Mouse (Mus musculus) forebrain, embryonic 15.5 days (tissue): ENCODE measurements around the gene Glrx2. TPM values are rescaled to one million over a fixed set of nuclear protein-coding genes. Genes with fewer than 3 reads are reported as not detected.

Experiments
- ATAC-seq: fragments of 200-750 bp; cut with Nextera tagmentation; replicated peaks from 2 replicates; pipeline ENCODE4 v1.8.0; 2017; ENCODE audit warnings: mild to moderate bottlenecking, moderate TSS enrichment, moderate library complexity
- H3K27ac ChIP-seq: fragments of 300-500 bp; sonication (generic); replicated peaks from 2 replicates; pipeline ENCODE4 v1.5.1; 2015; ENCODE audit warnings: mild to moderate bottlenecking, inconsistent platforms
- H3K27me3 ChIP-seq: fragments of 300-500 bp; sonication (generic); 2 replicates; pipeline ENCODE4 v1.6.1; 2015; ENCODE audit warnings: inconsistent platforms
- H3K36me3 ChIP-seq: fragments of 300-500 bp; sonication (generic); 2 replicates; pipeline ENCODE4 v1.6.1; 2015; ENCODE audit warnings: mild to moderate bottlenecking, inconsistent platforms
- H3K4me1 ChIP-seq: fragments of 300-500 bp; sonication (generic); 2 replicates; pipeline ENCODE4 v1.6.1; 2015; ENCODE audit warnings: inconsistent platforms
- H3K4me2 ChIP-seq: fragments of 300-500 bp; sonication (generic); replicated peaks from 2 replicates; pipeline ENCODE4 v1.6.1; 2015; ENCODE audit warnings: mild to moderate bottlenecking, inconsistent platforms
- H3K4me3 ChIP-seq: fragments of 300-500 bp; sonication (generic); 2 replicates; pipeline ENCODE4 v1.5.1; 2015; ENCODE audit warnings: mild to moderate bottlenecking, inconsistent platforms
- H3K9ac ChIP-seq: fragments of 300-500 bp; sonication (generic); replicated peaks from 2 replicates; pipeline ENCODE4 v1.6.1; 2015; ENCODE audit warnings: mild to moderate bottlenecking, inconsistent platforms
- H3K9me3 ChIP-seq: fragments of 300-500 bp; sonication (generic); 2 replicates; pipeline ENCODE4 v1.6.1; 2016; ENCODE audit warnings: inconsistent platforms
- WGBS: fragments of 180-500 bp; shearing (Covaris S2); methylation state at CpG from one replicate; pipeline ENCODE4 v1.1.7; 2015; ENCODE audit warnings: mixed read lengths; 5-methylcytosine and 5-hydroxymethylcytosine counted together
- polyA plus RNA-seq: library from polyadenylated mRNA; unstranded; fragments of >200 nt; fragmentation: Nextera tagmentation; extraction: Ambion mirVana; gene quantifications from 2 replicates; pipeline ENCODE4 v1.2.1, GENCODE M21; 2015

Gene Glrx2
- polyA plus RNA-seq, 1 experiment from 2014 or later = 177 TPM

DNA sequence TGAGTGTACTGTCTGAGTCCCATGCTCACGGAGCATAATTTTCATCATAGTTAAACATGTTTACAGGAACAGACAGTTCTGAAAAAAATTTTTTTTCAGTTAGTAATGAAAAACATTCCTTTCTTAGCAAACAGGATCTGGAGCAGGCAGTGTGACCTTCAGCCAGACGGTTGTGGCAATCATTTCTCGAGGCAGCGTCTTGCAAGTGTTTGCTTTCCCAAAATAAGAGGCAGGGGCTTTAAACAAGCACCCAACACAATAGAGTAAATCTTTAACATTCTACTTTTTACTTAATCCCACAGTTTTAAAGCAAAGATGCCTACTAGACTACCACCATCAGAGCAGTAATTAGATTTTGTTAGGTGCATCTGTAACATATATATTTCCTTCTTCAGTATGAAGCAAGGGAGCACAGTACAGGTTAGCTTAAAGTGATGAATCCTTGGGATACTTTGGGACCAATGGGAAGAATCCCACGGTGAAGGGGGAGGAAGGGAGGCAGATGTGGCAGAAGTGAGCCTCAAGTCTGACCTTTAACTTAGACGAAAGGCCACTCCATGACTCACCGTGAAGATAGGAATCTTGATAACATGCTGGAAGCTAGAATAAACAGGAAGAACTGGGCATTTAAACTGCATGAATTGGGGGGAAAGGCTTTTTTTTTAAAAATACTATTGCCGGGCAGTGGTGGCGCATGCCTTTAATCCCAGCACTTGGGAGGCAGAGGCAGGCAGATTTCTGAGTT lies 11.7 kb downstream of the Glrx2 start:
- Histone ChIP-seq H3K4me1 (no peaks in the 10 kb centered on the region), H3K9ac (no peak overlapping the region), H3K27ac (no peak overlapping the region), H3K27me3 (no peaks in the 10 kb centered on the region), H3K36me3 (no peaks in the 10 kb centered on the region), H3K4me2 (no peak overlapping the region), H3K4me3 (no peak overlapping the region), H3K9me3 (no peaks in the 10 kb centered on the region)
- no peak for ATAC-seq
- WGBS = 85% methylated on average over 9 of the region's 9 CpGs

DNA sequence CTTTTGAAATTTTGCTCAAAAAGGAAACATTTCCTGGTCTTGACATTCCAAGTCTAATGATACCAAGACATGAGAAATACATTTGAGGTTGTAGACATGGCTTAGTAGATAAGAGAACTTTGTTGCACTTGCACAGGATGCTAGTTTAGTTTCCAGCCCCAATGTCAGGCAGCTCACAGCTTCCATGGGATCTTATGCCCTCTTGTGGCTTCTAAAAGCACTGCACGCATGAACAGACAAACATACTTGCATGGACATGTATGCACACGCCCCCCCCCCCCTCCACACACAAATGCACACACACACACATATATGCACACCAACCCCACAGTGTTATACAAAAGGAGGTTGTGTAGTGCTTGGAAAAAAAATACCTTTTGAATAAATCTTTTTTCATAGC lies 14.8 kb downstream of the Glrx2 start:
- Histone ChIP-seq H3K4me2 (no peak overlapping the region), H3K27me3 (no peaks in the 10 kb centered on the region), H3K9ac (no peak overlapping the region), H3K36me3 (no peaks in the 10 kb centered on the region), H3K4me3 (no peak overlapping the region), H3K4me1 (no peaks in the 10 kb centered on the region), H3K9me3 (no peaks in the 10 kb centered on the region), H3K27ac (no peak overlapping the region)
- ATAC-seq = no peak
- 68% methylated on average over 2 of the region's 2 CpGs for WGBS

DNA sequence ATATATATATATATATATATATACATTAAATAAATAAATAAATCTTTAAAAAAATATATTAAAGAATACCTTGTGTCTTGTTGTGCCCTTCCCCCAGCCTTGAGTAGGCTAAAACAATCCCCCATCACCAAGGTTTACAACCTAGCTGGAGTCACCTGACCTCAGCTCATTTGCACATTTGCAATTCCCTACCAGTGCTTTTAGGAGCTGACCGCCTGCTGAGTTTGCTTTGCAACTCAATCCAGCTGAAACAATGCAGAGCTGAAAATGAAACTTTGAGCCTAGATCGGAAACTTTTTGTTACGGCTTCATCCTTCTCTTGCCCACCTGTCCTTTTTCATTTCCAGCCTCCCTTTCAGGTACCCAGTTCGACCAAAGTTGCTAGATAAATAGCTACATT lies 15.6 kb downstream of the Glrx2 start:
- Histone ChIP-seq H3K27ac (no peak overlapping the region), H3K9me3 (no peaks in the 10 kb centered on the region), H3K4me1 (no peaks in the 10 kb centered on the region), H3K27me3 (no peaks in the 10 kb centered on the region), H3K9ac (no peak overlapping the region), H3K4me2 (no peak overlapping the region), H3K36me3 (no peaks in the 10 kb centered on the region), H3K4me3 (no peak overlapping the region)
- ATAC-seq = no peak
- 36% methylated on average over 4 of the region's 4 CpGs for WGBS

DNA sequence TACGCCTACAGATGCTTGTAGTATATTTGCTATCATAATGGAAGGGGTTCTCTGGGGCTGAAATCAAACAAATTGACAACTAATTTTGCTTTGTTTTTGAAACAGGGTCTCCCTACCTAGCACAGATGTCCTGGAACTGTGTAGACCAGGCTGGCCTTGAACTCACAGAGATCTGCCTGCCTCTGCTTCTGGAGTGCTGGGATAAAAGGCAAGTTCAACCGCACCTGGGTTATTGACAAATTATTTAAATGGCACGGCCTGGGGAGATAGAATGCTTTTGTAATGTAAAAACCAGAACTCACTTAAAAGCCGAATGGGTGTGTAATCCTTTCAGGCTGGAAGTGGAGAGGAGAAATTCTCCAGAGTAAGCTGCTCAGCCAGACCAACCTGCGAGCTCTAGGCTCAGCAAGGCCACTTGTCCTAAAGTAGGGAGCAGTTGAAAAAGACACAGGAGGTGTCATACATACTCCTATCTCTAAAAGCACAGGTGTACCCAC lies 17.8 kb downstream of the Glrx2 start:
- ATAC-seq = no peak
- no peak overlapping the region for H3K4me2 ChIP-seq
- H3K36me3 ChIP-seq = no peaks in the 10 kb centered on the region
- H3K4me1 ChIP-seq = no peaks in the 10 kb centered on the region
- WGBS = 69% methylated on average over 5 of the region's 5 CpGs
- no peak overlapping the region for H3K27ac ChIP-seq
- H3K9me3 ChIP-seq = no peaks in the 10 kb centered on the region
- no peak overlapping the region for H3K9ac ChIP-seq
- no peaks in the 10 kb centered on the region for H3K27me3 ChIP-seq
- H3K4me3 ChIP-seq = no peak overlapping the region

DNA sequence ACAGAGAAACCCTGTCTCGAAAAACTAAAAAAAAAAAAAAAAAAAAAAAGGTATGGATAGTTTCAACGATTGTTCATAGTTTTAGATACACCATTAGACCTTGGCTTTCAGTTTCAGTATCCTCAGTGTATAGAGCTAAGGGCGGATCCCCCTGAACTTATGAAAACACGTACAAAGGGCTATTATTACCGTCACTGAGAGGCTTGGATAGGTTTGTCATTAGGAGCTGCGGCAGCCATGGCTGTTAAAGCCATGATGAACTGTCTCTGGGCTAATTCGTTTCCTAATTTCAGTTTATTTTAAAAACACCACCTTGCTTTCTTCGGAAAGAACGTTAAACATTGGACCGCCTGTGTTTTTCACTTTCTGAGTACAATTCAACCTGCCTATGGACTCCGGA lies 22.7 kb downstream of the Glrx2 start:
- 25% methylated on average over 11 of the region's 11 CpGs for WGBS
- Histone ChIP-seq H3K4me3 (peak overlapping the region; percentile 81), H3K4me1 (peaks cover 28% of the 10 kb centered on the region), H3K4me2 (peak overlapping the region; percentile 60), H3K36me3 (peaks cover 14% of the 10 kb centered on the region; the same call in 1 of the 2 replicates), H3K9me3 (no peaks in the 10 kb centered on the region), H3K9ac (peak overlapping the region; percentile 88), H3K27me3 (no peaks in the 10 kb centered on the region), H3K27ac (peak overlapping the region; percentile 95)
- ATAC-seq = peak; percentile 18; the same call in 1 of the 2 replicates

DNA sequence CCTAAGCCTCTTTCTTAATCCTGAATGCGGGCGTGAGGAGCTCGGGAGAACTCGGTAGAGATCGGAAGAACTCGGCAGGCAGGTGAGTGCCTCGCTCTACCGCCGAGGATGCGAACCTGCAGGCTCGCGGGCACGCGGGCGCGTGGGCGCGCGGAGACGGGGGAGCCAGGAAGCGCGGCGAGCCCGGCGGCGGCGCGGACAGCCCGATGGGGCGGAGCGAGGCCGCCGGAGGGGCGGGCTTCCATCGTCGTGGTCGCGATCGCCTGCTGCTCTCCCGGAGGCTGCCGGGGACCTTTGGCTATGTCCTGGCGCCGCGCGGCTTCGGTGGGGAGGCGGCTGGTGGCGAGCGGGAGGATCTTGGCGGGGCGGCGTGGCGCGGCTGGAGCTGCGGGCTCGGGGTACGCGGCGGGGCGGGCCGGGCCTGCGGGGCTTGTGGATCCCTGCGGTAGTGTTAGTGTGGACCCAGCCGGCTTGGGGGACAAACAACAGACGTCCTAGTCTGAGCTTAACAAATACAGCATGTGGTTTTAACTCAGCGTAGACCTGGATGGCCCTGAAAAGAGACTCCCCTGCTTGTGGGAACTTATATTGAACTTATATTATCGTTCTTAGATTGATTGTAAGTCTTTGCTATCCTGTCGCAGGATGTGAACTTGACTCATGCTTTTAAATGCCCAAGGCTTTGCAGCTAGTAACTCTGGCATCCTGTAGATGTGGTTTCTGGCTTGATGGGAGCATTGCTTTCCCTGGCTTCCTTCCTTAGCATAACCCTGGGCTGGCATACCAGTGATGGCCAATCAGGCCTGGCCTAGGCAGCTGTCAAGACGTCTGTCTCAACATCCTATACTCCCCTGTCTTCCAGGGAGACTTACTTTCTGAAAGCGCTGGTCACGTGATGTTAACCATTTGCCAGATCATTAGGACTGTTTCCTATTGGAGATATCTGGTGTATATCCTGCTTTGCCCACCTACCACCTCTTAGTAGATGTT lies 23.5 kb downstream of the Glrx2 start:
- peaks cover 20% of the 10 kb centered on the region; the same call in 1 of the 2 replicates for H3K36me3 ChIP-seq
- no peaks in the 10 kb centered on the region for H3K9me3 ChIP-seq
- ATAC-seq = peak; percentile 92
- peak overlapping the region; percentile 60 for H3K4me2 ChIP-seq
- no peaks in the 10 kb centered on the region for H3K27me3 ChIP-seq
- peak overlapping the region; percentile 81 for H3K4me3 ChIP-seq
- peak overlapping the region; percentile 88 for H3K9ac ChIP-seq
- peak overlapping the region; percentile 95 for H3K27ac ChIP-seq
- H3K4me1 ChIP-seq = peaks cover 28% of the 10 kb centered on the region
- under 1% methylated on average over 71 of the region's 71 CpGs for WGBS

DNA sequence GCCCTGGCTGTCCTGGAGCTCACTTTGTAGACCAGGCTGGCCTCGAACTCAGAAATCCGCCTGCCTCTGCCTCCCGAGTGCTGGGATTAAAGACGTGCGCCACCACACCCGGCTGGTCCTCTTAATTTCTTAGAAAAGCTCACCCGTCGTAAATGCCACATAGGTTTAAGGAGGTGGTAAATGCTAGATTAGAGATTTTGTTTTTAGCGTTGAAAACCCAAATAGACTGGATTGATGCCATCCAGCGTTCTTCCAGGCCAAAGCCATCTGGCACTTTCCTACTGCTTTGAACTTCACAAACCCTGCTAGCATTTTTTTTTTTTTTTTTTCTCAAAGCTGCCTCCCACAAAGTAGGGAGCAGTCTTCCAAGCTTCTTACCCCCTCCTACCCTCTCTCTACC lies 24.4 kb downstream of the Glrx2 start:
- peaks cover 29% of the 10 kb centered on the region for H3K36me3 ChIP-seq
- no peak overlapping the region for H3K9ac ChIP-seq
- 81% methylated on average over 10 of the region's 10 CpGs for WGBS

DNA sequence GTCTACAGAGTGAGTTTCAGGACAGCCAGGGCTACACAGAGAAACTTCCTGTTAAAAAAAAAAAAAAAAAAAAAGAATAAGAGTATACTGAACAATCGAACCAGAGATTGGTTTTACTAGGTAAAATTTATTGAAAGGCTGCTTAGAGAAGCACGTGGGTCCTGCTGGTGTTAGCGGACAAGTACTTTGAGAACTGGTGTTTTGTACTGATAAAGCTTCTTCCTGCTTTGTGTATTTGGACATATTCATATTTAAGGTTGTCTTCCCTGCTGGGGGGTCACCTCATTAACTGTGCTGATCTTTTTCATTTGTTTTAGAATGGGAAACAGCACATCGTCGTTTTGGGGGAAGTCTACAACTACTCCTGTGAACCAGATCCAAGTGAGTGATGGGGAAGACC lies 25.2 kb downstream of the Glrx2 start:
- no peak for ATAC-seq
- 63% methylated on average over 5 of the region's 5 CpGs for WGBS
- Histone ChIP-seq H3K27me3 (no peaks in the 10 kb centered on the region), H3K27ac (0 out of 2 replicates have a peak overlapping the region, but pooled peaks have one; percentile 71), H3K4me2 (no peak overlapping the region), H3K4me3 (no peak overlapping the region), H3K4me1 (peaks cover 28% of the 10 kb centered on the region), H3K36me3 (peaks cover 31% of the 10 kb centered on the region), H3K9ac (no peak overlapping the region), H3K9me3 (no peaks in the 10 kb centered on the region)

More for the DNA sequence above, 24.4 kb downstream of the Glrx2 start:
- Histone ChIP-seq H3K27me3 (no peaks in the 10 kb centered on the region), H3K4me1 (peaks cover 28% of the 10 kb centered on the region), H3K4me2 (peak overlapping the region; percentile 60), H3K4me3 (no peak overlapping the region; the same call in 1 of the 2 replicates), H3K9me3 (no peaks in the 10 kb centered on the region), H3K27ac (peak overlapping the region; percentile 95; the same call in 1 of the 2 replicates)
- ATAC-seq = no peak

DNA sequence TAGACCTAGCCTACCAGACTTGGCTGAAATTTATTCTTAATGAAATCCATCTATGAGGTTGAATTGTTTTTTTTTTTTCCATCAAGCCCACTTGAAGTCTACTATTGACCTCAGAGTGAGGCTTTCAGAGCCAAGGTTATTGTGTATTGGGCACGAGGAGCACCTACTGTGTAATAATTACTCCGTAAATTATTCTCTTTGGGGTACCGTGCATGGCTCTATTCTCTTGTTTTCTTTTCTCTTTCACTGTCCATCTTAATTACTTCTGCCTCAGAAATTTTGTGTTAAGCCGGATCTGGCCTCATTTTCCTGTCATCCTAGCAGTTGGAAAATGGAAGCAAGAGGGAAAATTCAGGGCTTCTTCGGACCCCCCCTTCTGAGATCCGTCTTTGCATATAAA lies 26.0 kb downstream of the Glrx2 start:
- Histone ChIP-seq H3K4me3 (no peak overlapping the region), H3K27ac (peak overlapping the region; percentile 71), H3K9me3 (no peaks in the 10 kb centered on the region), H3K4me2 (no peak overlapping the region), H3K36me3 (peaks cover 40% of the 10 kb centered on the region), H3K9ac (no peak overlapping the region), H3K27me3 (no peaks in the 10 kb centered on the region), H3K4me1 (peaks cover 28% of the 10 kb centered on the region)
- no peak for ATAC-seq
- 7% methylated on average over 6 of the region's 6 CpGs for WGBS

DNA sequence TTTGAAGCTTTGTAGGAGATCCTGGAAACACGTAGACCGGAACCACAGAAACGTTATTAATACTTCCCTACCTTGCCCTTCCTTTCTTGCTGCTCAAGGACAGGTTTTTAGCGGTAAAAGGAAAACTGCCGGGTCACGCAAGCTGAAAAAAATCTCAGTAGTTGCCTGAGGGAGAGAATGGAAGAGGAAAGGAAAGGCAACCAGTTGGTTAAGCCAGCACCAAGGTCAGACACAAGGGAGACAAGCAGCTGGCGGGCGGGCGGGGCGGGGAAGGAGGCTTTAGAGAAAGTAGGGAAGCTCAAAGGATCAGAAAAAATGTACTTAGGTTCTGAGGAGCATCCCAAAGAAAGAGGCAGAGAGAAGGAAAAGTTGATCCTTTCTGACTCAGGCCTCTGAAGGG lies 29.7 kb downstream of the Glrx2 start:
- no peak for ATAC-seq
- no peak overlapping the region for H3K27ac ChIP-seq
- no peaks in the 10 kb centered on the region for H3K27me3 ChIP-seq
- H3K4me2 ChIP-seq = no peak overlapping the region
- peaks cover 53% of the 10 kb centered on the region for H3K36me3 ChIP-seq
- peaks cover 18% of the 10 kb centered on the region for H3K4me1 ChIP-seq
- no peak overlapping the region for H3K4me3 ChIP-seq
- H3K9ac ChIP-seq = no peak overlapping the region
- H3K9me3 ChIP-seq = no peaks in the 10 kb centered on the region
- 89% methylated on average over 10 of the region's 10 CpGs for WGBS

DNA sequence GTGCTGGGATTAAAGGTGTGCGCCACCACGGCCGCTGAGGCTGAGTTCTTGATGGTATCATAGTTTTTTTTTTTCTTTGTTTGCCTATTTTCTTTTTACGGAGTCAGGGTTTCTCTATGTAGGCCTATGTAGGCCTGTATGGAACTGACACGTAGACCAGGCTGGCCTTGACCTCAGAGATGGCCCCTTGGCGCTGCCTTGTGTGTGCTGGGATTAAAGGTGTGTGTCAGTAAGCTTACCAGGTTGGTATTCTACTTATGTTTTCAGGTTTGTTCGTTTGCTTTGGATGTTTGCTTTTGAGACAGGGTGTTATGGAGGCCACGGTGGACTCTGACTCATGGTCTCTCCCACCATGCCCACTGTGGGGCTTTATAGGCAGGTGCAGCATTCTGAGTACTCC lies 46.0 kb downstream of the Glrx2 start:
- H3K4me3 ChIP-seq = no peak overlapping the region
- no peak overlapping the region for H3K9ac ChIP-seq
- no peak overlapping the region for H3K4me2 ChIP-seq
- no peaks in the 10 kb centered on the region for H3K27me3 ChIP-seq
- WGBS = 94% methylated on average over 8 of the region's 8 CpGs
- no peaks in the 10 kb centered on the region for H3K9me3 ChIP-seq
- ATAC-seq = no peak
- peaks cover 73% of the 10 kb centered on the region for H3K36me3 ChIP-seq
- no peaks in the 10 kb centered on the region for H3K4me1 ChIP-seq
- no peak overlapping the region for H3K27ac ChIP-seq

DNA sequence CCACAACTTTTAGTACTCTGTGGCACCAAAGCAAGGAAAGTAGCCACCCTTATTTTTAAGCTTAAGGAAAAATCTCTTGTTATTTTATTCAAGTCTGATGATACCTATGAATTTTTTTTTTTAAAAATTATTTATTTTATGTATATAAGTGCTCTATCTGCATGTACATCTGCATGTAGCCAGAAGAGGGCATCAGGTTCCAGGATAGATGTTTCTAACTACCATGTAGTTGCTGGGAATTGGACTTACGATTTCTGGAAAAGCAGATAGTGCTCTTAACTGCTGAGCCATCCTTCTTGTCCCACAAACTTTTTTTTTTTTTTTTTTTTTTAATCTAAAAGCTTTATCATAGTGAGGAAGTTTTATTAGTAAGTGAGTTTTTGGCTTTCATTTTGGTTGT lies 48.3 kb downstream of the Glrx2 start:
- peaks cover 64% of the 10 kb centered on the region for H3K36me3 ChIP-seq
- ATAC-seq = no peak
- WGBS = 75% methylated on average over 1 of the region's 1 CpGs

More for the DNA sequence above, 48.3 kb downstream of the Glrx2 start:
- Histone ChIP-seq H3K9ac (no peak overlapping the region), H3K4me2 (no peak overlapping the region), H3K9me3 (no peaks in the 10 kb centered on the region), H3K4me3 (no peak overlapping the region), H3K27me3 (no peaks in the 10 kb centered on the region), H3K4me1 (no peaks in the 10 kb centered on the region), H3K27ac (no peak overlapping the region)
